Mouse (Mus musculus) MEL (cell line): ENCODE measurements around the gene Pdzd7. TPM values are rescaled to one million over a fixed set of nuclear protein-coding genes. Genes with fewer than 3 reads are reported as not detected.
A peak's percentile ranks its signal among the peaks of the same experiment; 100 is the strongest.

Experiments
- DNase-seq: peaks from one replicate; pipeline ENCODE4 v3.0.0; 2011; ENCODE audit warnings: low read depth, low spot score
- H3K27ac ChIP-seq: 2 replicates; pipeline ENCODE4 v1.5.1; 2012; ENCODE audit warnings: low read depth, mild to moderate bottlenecking, control low read depth, low read length, moderate library complexity; ENCODE audit not compliant: control insufficient read depth
- H3K27me3 ChIP-seq, 2 experiments: fragments of 150-350 bp in 1 of 2; sonication (generic) in 1 of 2; 2 replicates each; pipeline ENCODE4 v1.6.1; 2012; ENCODE audit warnings: low read length in 2 of 2, mild to moderate bottlenecking in 2 of 2, improper control_type of control experiment in 1 of 2, moderate library complexity in 1 of 2; ENCODE audit not compliant: insufficient read depth in 2 of 2, control insufficient read depth in 1 of 2
- H3K36me3 ChIP-seq, 2 experiments: 2 replicates each; pipeline ENCODE4 v1.6.1; 2012 to 2014; ENCODE audit warnings: low read length in 2 of 2, improper control_type of control experiment in 1 of 2, inconsistent platforms in 1 of 2, mild to moderate bottlenecking in 1 of 2; ENCODE audit not compliant: insufficient read depth in 2 of 2, control insufficient read depth in 1 of 2
- H3K4me1 ChIP-seq, 2 experiments: fragments of 150-350 bp in 1 of 2; sonication (generic) in 1 of 2; 2 replicates each; pipeline ENCODE4 v1.6.1; 2012; ENCODE audit warnings: low read length in 2 of 2, improper control_type of control experiment in 1 of 2, mild to moderate bottlenecking in 1 of 2; ENCODE audit not compliant: insufficient read depth in 2 of 2, control insufficient read depth in 1 of 2
- H3K4me3 ChIP-seq, 2 experiments: fragments of 150-350 bp in 1 of 2; sonication (generic) in 1 of 2; 2 replicates each; pipeline ENCODE4 v1.5.1; 2012; ENCODE audit warnings: low read depth in 2 of 2, low read length in 2 of 2, mild to moderate bottlenecking in 2 of 2, moderate library complexity in 2 of 2, control low read depth in 1 of 2, improper control_type of control experiment in 1 of 2; ENCODE audit not compliant: control insufficient read depth in 1 of 2, insufficient read depth in 1 of 2
- H3K79me2 ChIP-seq: 2 replicates; pipeline ENCODE4 v1.6.1; 2012; ENCODE audit warnings: mild to moderate bottlenecking, low read length, moderate library complexity; ENCODE audit not compliant: control insufficient read depth, poor library complexity, insufficient read depth
- H3K9ac ChIP-seq: 2 replicates; pipeline ENCODE4 v1.6.1; 2012; ENCODE audit warnings: low read depth, mild to moderate bottlenecking, control low read depth, low read length, moderate library complexity; ENCODE audit not compliant: control insufficient read depth, poor library complexity, severe bottlenecking
- H3K9me3 ChIP-seq: fragments of 150-350 bp; sonication (generic); replicated peaks from 2 replicates; pipeline ENCODE4 v1.6.1; 2012; ENCODE audit warnings: mild to moderate bottlenecking, low read length, improper control_type of control experiment, moderate library complexity; ENCODE audit not compliant: insufficient read depth
- BHLHE40 ChIP-seq: IDR thresholded peaks from 2 replicates; pipeline ENCODE4 v1.6.1; 2012; ENCODE audit warnings: low read depth, mild to moderate bottlenecking, inconsistent platforms, low read length, improper control_type of control experiment, borderline replicate concordance
- CHD1 ChIP-seq: IDR thresholded peaks from 2 replicates; pipeline ENCODE4 v1.6.1; 2012; ENCODE audit warnings: low read depth, mild to moderate bottlenecking, inconsistent platforms, low read length, improper control_type of control experiment
- CTCF ChIP-seq, 3 experiments: IDR thresholded peaks in 2 of 3; conservative IDR thresholded peaks in 1 of 3; 2 replicates each; pipeline ENCODE4 v1.5.1; 2011 to 2012; ENCODE audit warnings: low read length in 3 of 3, low read depth in 2 of 3, mild to moderate bottlenecking in 2 of 3, improper control_type of control experiment in 1 of 3, inconsistent platforms in 1 of 3, mixed read lengths in 1 of 3, moderate library complexity in 1 of 3; ENCODE audit not compliant: control insufficient read depth in 1 of 3, insufficient read depth in 1 of 3, poor library complexity in 1 of 3, severe bottlenecking in 1 of 3
- EP300 ChIP-seq, 2 experiments: IDR thresholded peaks; 2 replicates each; pipeline ENCODE4 v1.6.1; 2011; ENCODE audit warnings: improper control_type of control experiment in 2 of 2, low read length in 2 of 2, low read depth in 1 of 2, mild to moderate bottlenecking in 1 of 2
- GABPA ChIP-seq: IDR thresholded peaks from 2 replicates; pipeline ENCODE4 v1.6.1; 2012; ENCODE audit warnings: low read depth, mild to moderate bottlenecking, inconsistent platforms, low read length, improper control_type of control experiment, moderate library complexity
- JUND ChIP-seq: IDR thresholded peaks from 2 replicates; pipeline ENCODE4 v1.6.1; 2011; ENCODE audit warnings: low read depth, mild to moderate bottlenecking, improper control_type of control experiment, low read length
- MAZ ChIP-seq: IDR thresholded peaks from 2 replicates; pipeline ENCODE4 v1.6.1; 2012; ENCODE audit warnings: low read depth, mild to moderate bottlenecking, inconsistent platforms, low read length, improper control_type of control experiment
- MXI1 ChIP-seq: IDR thresholded peaks from 2 replicates; pipeline ENCODE4 v1.6.1; 2011; ENCODE audit warnings: mild to moderate bottlenecking, low read depth, low read length, improper control_type of control experiment
- NRF1 ChIP-seq: IDR thresholded peaks from 2 replicates; pipeline ENCODE4 v1.6.1; 2014; ENCODE audit warnings: low read depth, mild to moderate bottlenecking, inconsistent platforms, low read length, improper control_type of control experiment, moderate library complexity; ENCODE audit not compliant: poor library complexity, insufficient read depth, severe bottlenecking
- POLR2AphosphoS2 ChIP-seq: IDR thresholded peaks from 2 replicates; pipeline ENCODE4 v1.6.1; 2011; ENCODE audit warnings: low read length, improper control_type of control experiment
- RAD21 ChIP-seq: IDR thresholded peaks from 2 replicates; pipeline ENCODE4 v1.6.1; 2011; ENCODE audit warnings: mild to moderate bottlenecking, low read depth, low read length, improper control_type of control experiment
- SMC3 ChIP-seq: IDR thresholded peaks from 2 replicates; pipeline ENCODE4 v1.6.1; 2011; ENCODE audit warnings: low read depth, low read length, improper control_type of control experiment
- TAL1 ChIP-seq: IDR thresholded peaks from 2 replicates; pipeline ENCODE4 v1.6.1; 2012; ENCODE audit warnings: mild to moderate bottlenecking, inconsistent platforms, low read length, moderate library complexity, mixed read lengths
- TBP ChIP-seq: IDR thresholded peaks from 2 replicates; pipeline ENCODE4 v1.8.0; 2011; ENCODE audit warnings: low read depth, low read length, improper control_type of control experiment
- TCF12 ChIP-seq: IDR thresholded peaks from 2 replicates; pipeline ENCODE4 v1.6.1; 2014; ENCODE audit warnings: low read depth, mild to moderate bottlenecking, inconsistent platforms, low read length, improper control_type of control experiment, moderate library complexity
- USF1 ChIP-seq: IDR thresholded peaks from 2 replicates; pipeline ENCODE4 v1.6.1; 2014; ENCODE audit warnings: low read depth, mild to moderate bottlenecking, inconsistent platforms, low read length, improper control_type of control experiment, moderate library complexity
- ZC3H11A ChIP-seq: IDR thresholded peaks from 2 replicates; pipeline ENCODE4 v1.6.1; 2012; ENCODE audit warnings: low read depth, mild to moderate bottlenecking, inconsistent platforms, low read length, improper control_type of control experiment
- ZKSCAN1 ChIP-seq: IDR thresholded peaks from 2 replicates; pipeline ENCODE4 v1.6.1; 2012; ENCODE audit warnings: low read depth, mild to moderate bottlenecking, inconsistent platforms, low read length, improper control_type of control experiment, moderate library complexity
- polyA plus RNA-seq, 2 experiments: library from polyadenylated mRNA; stranded (reverse) in 1 of 2; unstranded in 1 of 2; fragments of >175 nt in 1 of 2; fragments of >200 nt in 1 of 2; gene quantifications; 2 replicates each; pipeline versions ENCODE4 v1.2.1 to v1.2.4; 2012; ENCODE audit warnings: low replicate concordance in 2 of 2, low read depth in 1 of 2; ENCODE audit not compliant: insufficient read length in 2 of 2, insufficient read depth in 1 of 2, missing spikeins in 1 of 2
- total RNA-seq: library from RNA; depleted of rRNA; stranded (reverse); fragments of 300-350 nt; gene quantifications from 2 replicates; pipeline ENCODE4 v1.2.3, GENCODE M21; 2012

Pdzd7 gene
- total and polyA plus RNA-seq, 3 experiments, result 0.08 to 0.56 TPM; not detected in 1

GRCm38 (mm10) chr19:45078971-45079764, 33.7 kb upstream of the Pdzd7 start:
- peaks cover 5% of the 10 kb centered on the region; the same call in 1 of the 2 replicates for H3K79me2 ChIP-seq
- H3K27ac ChIP-seq, result peak overlapping the region; percentile 78
- peak overlapping the region; percentile 56 for H3K9ac ChIP-seq
- DNase-seq, result peak; percentile 84
- TF ChIP-seq RAD21, result peak; percentile 59
- TF ChIP-seq EP300 (IDR thresholded peaks at IDR 0.05; ENCODE audit: low read depth in 1 of 2, low read length in 2 of 2), result peak in 1 of 2 experiments; percentile 5; a peak in 1 of 4 replicates
- TF ChIP-seq POLR2AphosphoS2, result no peak
- TF ChIP-seq NRF1, result no peak
- 0 out of 2 replicates have a peak, but pooled peaks have one; percentile 77 for TF ChIP-seq CHD1
- peak; percentile 48; the same call in 1 of the 2 replicates for TF ChIP-seq TBP
- no peak for TF ChIP-seq JUND
- TF ChIP-seq ZC3H11A, result peak; percentile 52; the same call in 1 of the 2 replicates
- peak; percentile 94 for TF ChIP-seq MAZ
- TF ChIP-seq CTCF (IDR thresholded peaks at IDR 0.05 in 2 of 3, conservative IDR thresholded peaks at IDR 0.05 in 1 of 3; ENCODE audit: control insufficient read depth in 1 of 3, insufficient read depth in 1 of 3, low read depth in 2 of 3, low read length in 3 of 3, poor library complexity in 1 of 3, severe bottlenecking in 1 of 3), result peak in 2 of 3 experiments; percentile 59 to 69; a peak in 5 of 6 replicates
- TF ChIP-seq SMC3, result peak; percentile 71
- TF ChIP-seq, all 39 proteins: peak for 8
- no peaks in the 10 kb centered on the region for H3K9me3 ChIP-seq
- H3K4me1 ChIP-seq, result peaks cover 0 to 24% of the 10 kb centered on the region in 2 experiments; a peak in 2 of 4 replicates
- peak overlapping the region; percentile 53 to 70 for H3K4me3 ChIP-seq
- peaks cover 0 to 6% of the 10 kb centered on the region in 2 experiments; a peak in 1 of 4 replicates for H3K27me3 ChIP-seq
- H3K36me3 ChIP-seq, result peaks cover 0 to 10% of the 10 kb centered on the region in 2 experiments; a peak in 2 of 4 replicates

GRCm38 (mm10) chr19:45077742-45078645, 32.5 kb upstream of the Pdzd7 start:
- H3K79me2 ChIP-seq, result peaks cover 5% of the 10 kb centered on the region; the same call in 1 of the 2 replicates
- TF ChIP-seq GABPA (no peak), CHD1 (no peak), NRF1 (no peak), USF1 (no peak), SMC3 (no peak), TCF12 (no peak), BHLHE40 (no peak), MXI1 (no peak), TAL1 (no peak), ZKSCAN1 (no peak)
- no peak overlapping the region for H3K9ac ChIP-seq
- no peak overlapping the region for H3K4me3 ChIP-seq
- H3K9me3 ChIP-seq, result no peaks in the 10 kb centered on the region
- peaks cover 0 to 31% of the 10 kb centered on the region in 2 experiments; a peak in 2 of 4 replicates for H3K4me1 ChIP-seq
- peaks cover 0 to 17% of the 10 kb centered on the region in 2 experiments; a peak in 2 of 4 replicates for H3K36me3 ChIP-seq
- no peak overlapping the region for H3K27ac ChIP-seq
- DNase-seq, result no peak
- peaks cover 0 to 6% of the 10 kb centered on the region in 2 experiments; a peak in 1 of 4 replicates for H3K27me3 ChIP-seq
